Mouse (Mus musculus) testis, adult 10 weeks (tissue): ENCODE data around the gene Mical1. TPM values are rescaled to one million over a fixed set of nuclear protein-coding genes. Genes with fewer than 3 reads are reported as not detected.

Experiments
- polyA plus RNA-seq: library from polyadenylated mRNA; stranded (reverse); fragments of 350-450 nt; fragmentation: Illumina TruSeq; extraction: RNeasy Lipid Tissue Mini Kit (QIAGEN cat#74804); gene quantifications from one replicate; pipeline ENCODE4 v1.2.3, GENCODE M21; 2014; ENCODE audit warnings: low read depth, low replicate concordance

The Mical1 gene
- polyA plus RNA-seq, result 0.36 TPM

GRCm38 (mm10) chr10:41476171-41477017, at the start of gene Mical1:
TSS of gene Mical1 (plus strand) at chr10:41476314.

GRCm38 (mm10) chr10:41450137-41450670, 25.9 kb upstream of the Mical1 start, which contains the start of gene Zbtb24:
TSS of gene Zbtb24 (plus strand) at chr10:41450383.

GRCm38 (mm10) chr10:41489708-41490517, 13.8 kb downstream of the Mical1 start, which contains the start of the genes Smpd2 and Ppil6:
TSS of gene Smpd2 (minus strand) at chr10:41490369.
TSS of gene Ppil6 (plus strand) at chr10:41490439.

GRCm38 (mm10) chr10:41518981-41519618, 43.0 kb downstream of the Mical1 start, which contains the start of gene Cd164:
TSS of gene Cd164 (plus strand) at chr10:41519414.

Other genes starting within 250 kb of the Mical1 start
- gene Fig4, start 173.1 kb upstream of the Mical1 start, polyA plus RNA-seq, result 16.8 TPM
- 58.1 TPM for gene Ak9, start 172.3 kb upstream of the Mical1 start, polyA plus RNA-seq
- 6.5 TPM for gene Zbtb24, start 25.9 kb upstream of the Mical1 start, polyA plus RNA-seq
- gene Smpd2, start 14.1 kb downstream of the Mical1 start, polyA plus RNA-seq, result 1.6 TPM
- gene Ppil6, start 14.1 kb downstream of the Mical1 start, polyA plus RNA-seq, result 119 TPM
- gene Cd164, start 43.1 kb downstream of the Mical1 start, polyA plus RNA-seq, result 429 TPM
- 1.1 TPM for gene Ccdc162, start 240.3 kb downstream of the Mical1 start, polyA plus RNA-seq